30 mouse cellular contexts compared by ENCODE assay signal in genomic region chr4:118989331-118989730, GRCm38 (mm10). TPM values are rescaled to one million over a fixed set of nuclear protein-coding genes. Genes with fewer than 3 reads are reported as not detected.
DNase-seq lines count a peak whose midpoint lies in the region; ATAC-seq and TF ChIP-seq lines count a peak whose summit lies in the region.
"Had no signal": no experiment of that assay in that cellular context is flagged by ENCODE, and none has a peak within 500 bp of the region (broad histone marks: within the 10 kb centered on the region; RNA-seq: fewer than 3 reads in every experiment).

No protein-coding gene starts in this region.

- intact Hi-C loops in gastrocnemius, postnatal 14 days (cut with DNase I; ENCODE audit: low total_unique reads), result no loop called here

- ATAC-seq in forebrain, embryonic 11.5 days (replicated peaks; ENCODE audit: low FRiP score), result no peak
- no peak for ATAC-seq in forebrain, embryonic 15.5 days (replicated peaks)
- ATAC-seq in liver, embryonic 11.5 days (replicated peaks; ENCODE audit: low FRiP score), result peak; percentile 18; the same call in 1 of the 2 replicates
- no peak for ATAC-seq in liver, postnatal 0 days
- ATAC-seq: forebrain, embryonic 13.5 days; Patski had no signal

- H3K4me1 ChIP-seq in forebrain, embryonic 11.5 days (replicated peaks; ENCODE audit: control insufficient read depth, insufficient read depth, low read length), result no peaks in the 10 kb centered on the region
- no peaks in the 10 kb centered on the region for H3K4me1 ChIP-seq in forebrain, embryonic 15.5 days
- H3K4me1 ChIP-seq in liver, embryonic 11.5 days (replicated peaks; ENCODE audit: control insufficient read depth, insufficient read depth, low read length), result no peaks in the 10 kb centered on the region
- no peaks in the 10 kb centered on the region for H3K4me1 ChIP-seq in liver, postnatal 0 days (ENCODE audit: insufficient read depth)
- H3K4me1 ChIP-seq: embryonic facial prominence, embryonic 13.5 days; embryonic facial prominence, embryonic 15.5 days; forebrain, embryonic 13.5 days had no signal

- H3K9me3 ChIP-seq in forebrain, embryonic 11.5 days (ENCODE audit: control insufficient read depth, low read length), result no peaks in the 10 kb centered on the region; the same call in 1 of the 2 replicates
- H3K9me3 ChIP-seq in forebrain, embryonic 15.5 days, result peaks cover under 1% of the 10 kb centered on the region; the same call in 1 of the 2 replicates
- H3K9me3 ChIP-seq in liver, embryonic 11.5 days (ENCODE audit: control insufficient read depth, low read length), result peaks cover 3% of the 10 kb centered on the region; the same call in 1 of the 2 replicates
- peaks cover 2% of the 10 kb centered on the region for H3K9me3 ChIP-seq in liver, postnatal 0 days (ENCODE audit: low read length)
- H3K9me3 ChIP-seq: embryonic facial prominence, embryonic 15.5 days had no signal

- TF ChIP-seq EP300 in liver, postnatal 0 days (IDR thresholded peaks at IDR 0.05; ENCODE audit: low read depth), result no peak

- no peak overlapping the region for H3K9ac ChIP-seq in forebrain, embryonic 11.5 days (ENCODE audit: low read length)
- no peak overlapping the region for H3K9ac ChIP-seq in forebrain, embryonic 15.5 days (replicated peaks)
- no peak overlapping the region for H3K9ac ChIP-seq in liver, embryonic 11.5 days (ENCODE audit: low read depth, low read length)
- no peak overlapping the region for H3K9ac ChIP-seq in liver, postnatal 0 days (replicated peaks)
- H3K9ac ChIP-seq: embryonic facial prominence, embryonic 13.5 days; embryonic facial prominence, embryonic 15.5 days; forebrain, embryonic 13.5 days had no signal

- WGBS in forebrain, embryonic 11.5 days, result 35% methylated on average over 12 of the region's 12 CpGs
- 26% methylated on average over 12 of the region's 12 CpGs for WGBS in forebrain, embryonic 15.5 days
- WGBS in liver, embryonic 11.5 days, result 26% methylated on average over 12 of the region's 12 CpGs
- WGBS in liver, postnatal 0 days (ENCODE audit: insufficient replicate concordance), result 24% methylated on average over 12 of the region's 12 CpGs

- no peak overlapping the region for H3K4me3 ChIP-seq in forebrain, embryonic 11.5 days (ENCODE audit: low read depth, low read length)
- no peak overlapping the region for H3K4me3 ChIP-seq in forebrain, embryonic 15.5 days
- no peak overlapping the region for H3K4me3 ChIP-seq in liver, embryonic 11.5 days (ENCODE audit: low read depth, low read length)
- no peak overlapping the region for H3K4me3 ChIP-seq in liver, postnatal 0 days (ENCODE audit: low read depth, low read length)
- H3K4me3 ChIP-seq: embryonic facial prominence, embryonic 13.5 days; embryonic facial prominence, embryonic 15.5 days; erythroblast, embryonic 14.5 days; forebrain, embryonic 10.5 days; forebrain, embryonic 13.5 days had no signal

- no peak overlapping the region for H3K4me2 ChIP-seq in forebrain, embryonic 11.5 days (ENCODE audit: low read depth, low read length, severe bottlenecking)
- no peak overlapping the region for H3K4me2 ChIP-seq in forebrain, embryonic 15.5 days (replicated peaks)
- no peak overlapping the region for H3K4me2 ChIP-seq in liver, embryonic 11.5 days
- H3K4me2 ChIP-seq in liver, postnatal 0 days (ENCODE audit: low read depth, low read length), result no peak overlapping the region
- H3K4me2 ChIP-seq: embryonic facial prominence, embryonic 13.5 days; embryonic facial prominence, embryonic 15.5 days; forebrain, embryonic 13.5 days had no signal

- H3K27me3 ChIP-seq in forebrain, embryonic 11.5 days (ENCODE audit: control insufficient read depth, insufficient read depth, low read length), result no peaks in the 10 kb centered on the region
- no peaks in the 10 kb centered on the region for H3K27me3 ChIP-seq in forebrain, embryonic 15.5 days
- H3K27me3 ChIP-seq in liver, embryonic 11.5 days (replicated peaks; ENCODE audit: control insufficient read depth, insufficient read depth, low read length), result no peaks in the 10 kb centered on the region
- H3K27me3 ChIP-seq in liver, postnatal 0 days (ENCODE audit: insufficient read depth, low read length), result no peaks in the 10 kb centered on the region
- H3K27me3 ChIP-seq: embryonic facial prominence, embryonic 15.5 days; forebrain, embryonic 13.5 days; Patski had no signal

- peak; percentile 49 for DNase-seq in forebrain, embryonic 11.5 days (ENCODE audit: low spot score)
- DNase-seq in liver, embryonic 11.5 days (ENCODE audit: low spot score), result no peak
- no peak for DNase-seq in liver, postnatal 0 days
- peak; percentile 85 for DNase-seq in R1 (ENCODE audit: low read depth, low spot score)
- no peak for DNase-seq in gastrocnemius, postnatal 14 days
- DNase-seq in gastrocnemius, postnatal 4 days (ENCODE audit: low spot score in 2 of 2), result no peak
- DNase-seq: adrenal gland, adult 2 months; adrenal gland, postnatal 10 days; adrenal gland, postnatal 25 days; cerebellum, adult 11 months; cerebellum, adult 18-20 months; cerebellum, adult 8-10 months; cerebellum, adult 9-11 months; cerebellum, postnatal 14 days; cerebellum, postnatal 36 days; embryo, embryonic 11 days had no signal

- H3K36me3 ChIP-seq in forebrain, embryonic 11.5 days (ENCODE audit: control insufficient read depth, insufficient read depth, low read length), result no peaks in the 10 kb centered on the region
- no peaks in the 10 kb centered on the region for H3K36me3 ChIP-seq in forebrain, embryonic 15.5 days
- H3K36me3 ChIP-seq in liver, embryonic 11.5 days (ENCODE audit: control insufficient read depth, insufficient read depth, low read length), result no peaks in the 10 kb centered on the region
- H3K36me3 ChIP-seq in liver, postnatal 0 days (replicated peaks; ENCODE audit: insufficient read depth, low read length), result no peaks in the 10 kb centered on the region
- H3K36me3 ChIP-seq: embryonic facial prominence, embryonic 13.5 days; embryonic facial prominence, embryonic 15.5 days; forebrain, embryonic 10.5 days; G1E had no signal

- H3K27ac ChIP-seq in forebrain, embryonic 11.5 days (ENCODE audit: low read depth, low read length), result no peak overlapping the region
- no peak overlapping the region for H3K27ac ChIP-seq in forebrain, embryonic 15.5 days (replicated peaks)
- H3K27ac ChIP-seq in liver, embryonic 11.5 days (ENCODE audit: low read depth, low read length), result no peak overlapping the region
- no peak overlapping the region for H3K27ac ChIP-seq in liver, postnatal 0 days (ENCODE audit: low read depth)
- H3K27ac ChIP-seq: embryonic facial prominence, embryonic 13.5 days; embryonic facial prominence, embryonic 15.5 days; forebrain, embryonic 10.5 days; forebrain, embryonic 13.5 days had no signal

- no peak for TF ChIP-seq CTCF in liver, postnatal 0 days (IDR thresholded peaks at IDR 0.05; ENCODE audit: low read depth)

RNA-seq across cellular contexts. Expression of gene Lao1, which starts 28.0 kb away (rescaled TPM):
- polyA plus RNA-seq in forebrain, embryonic 11.5 days (2014; fragmentation: Nextera tagmentation; extraction: Ambion mirVana), result not detected in 2 replicates
- polyA plus RNA-seq in forebrain, embryonic 15.5 days (2015; fragmentation: Nextera tagmentation; extraction: Ambion mirVana), result 0.28 and 0.29 TPM in 2 replicates
- not detected in 2 replicates for polyA plus RNA-seq in liver, embryonic 11.5 days (2014; fragmentation: Nextera tagmentation; extraction: Ambion mirVana)
- not detected in 2 replicates for polyA plus RNA-seq in liver, postnatal 0 days (2015; fragmentation: Nextera tagmentation; extraction: Ambion mirVana)
- under 1 TPM; 0.23 to 0.73 TPM for total RNA-seq in gastrocnemius, postnatal 14 days (2021)
- not detected for total RNA-seq in gastrocnemius, postnatal 4 days (2021)
- total RNA-seq: adrenal gland, postnatal 25 days; adrenal gland, postnatal 4 days; common myeloid progenitor, adult 5-6 weeks; G1E had no signal
- polyA plus RNA-seq: adrenal gland, adult 2 months; brain, embryonic 14.5 days; C2C12; embryonic facial prominence, embryonic 11.5 days; embryonic facial prominence, embryonic 13.5 days; erythroblast, embryonic 14.5 days; forebrain, embryonic 10.5 days; forebrain, embryonic 13.5 days; G1E; Patski had no signal

RNA-seq across cellular contexts. Expression of gene Olfr1328, which starts 50.9 kb away (rescaled TPM):
- not detected in 2 replicates for polyA plus RNA-seq in forebrain, embryonic 11.5 days (2014; fragmentation: Nextera tagmentation; extraction: Ambion mirVana)
- not detected in 2 replicates for polyA plus RNA-seq in forebrain, embryonic 15.5 days (2015; fragmentation: Nextera tagmentation; extraction: Ambion mirVana)
- polyA plus RNA-seq in liver, embryonic 11.5 days (2014; fragmentation: Nextera tagmentation; extraction: Ambion mirVana), result not detected in 2 replicates
- polyA plus RNA-seq in liver, postnatal 0 days (2015; fragmentation: Nextera tagmentation; extraction: Ambion mirVana), result not detected in 2 replicates
- total RNA-seq in gastrocnemius, postnatal 14 days (2021), result not detected
- not detected for total RNA-seq in gastrocnemius, postnatal 4 days (2021)
- total RNA-seq: adrenal gland, adult 2 months; adrenal gland, postnatal 10 days; adrenal gland, postnatal 25 days; adrenal gland, postnatal 4 days; common myeloid progenitor, adult 5-6 weeks had no signal
- polyA plus RNA-seq: adrenal gland, adult 2 months; brain, embryonic 14.5 days; C2C12; embryonic facial prominence, embryonic 11.5 days; embryonic facial prominence, embryonic 13.5 days; embryonic facial prominence, embryonic 15.5 days; erythroblast, embryonic 14.5 days; forebrain, embryonic 10.5 days; forebrain, embryonic 13.5 days; forebrain, embryonic 16.5 days; G1E; Patski had no signal

Comparison
In these comparisons a context has a peak if more than half of its experiments do, and no peak if none do; other contexts are left out.
1. DNase-seq: peak in forebrain, embryonic 11.5 days (single experiment) and R1 (single experiment); none in liver, embryonic 11.5 days (single experiment), liver, postnatal 0 days (single experiment), gastrocnemius, postnatal 14 days (single experiment) and gastrocnemius, postnatal 4 days (0 of 2).